Mouse (Mus musculus) monocyte, adult 2 months (primary cell): Measurements from ENCODE around the gene Zfp740.

Experiments
- DNase-seq, 2 experiments: peaks; one replicate each; pipeline ENCODE4 v3.0.0; 2022; ENCODE audit warnings: low spot score in 2 of 2, low read depth in 1 of 2

Gene Zfp740

GRCm38 (mm10) chr15:102192271-102192812 lies 10.7 kb upstream of the Zfp740 start:
- no peak for DNase-seq

DNA sequence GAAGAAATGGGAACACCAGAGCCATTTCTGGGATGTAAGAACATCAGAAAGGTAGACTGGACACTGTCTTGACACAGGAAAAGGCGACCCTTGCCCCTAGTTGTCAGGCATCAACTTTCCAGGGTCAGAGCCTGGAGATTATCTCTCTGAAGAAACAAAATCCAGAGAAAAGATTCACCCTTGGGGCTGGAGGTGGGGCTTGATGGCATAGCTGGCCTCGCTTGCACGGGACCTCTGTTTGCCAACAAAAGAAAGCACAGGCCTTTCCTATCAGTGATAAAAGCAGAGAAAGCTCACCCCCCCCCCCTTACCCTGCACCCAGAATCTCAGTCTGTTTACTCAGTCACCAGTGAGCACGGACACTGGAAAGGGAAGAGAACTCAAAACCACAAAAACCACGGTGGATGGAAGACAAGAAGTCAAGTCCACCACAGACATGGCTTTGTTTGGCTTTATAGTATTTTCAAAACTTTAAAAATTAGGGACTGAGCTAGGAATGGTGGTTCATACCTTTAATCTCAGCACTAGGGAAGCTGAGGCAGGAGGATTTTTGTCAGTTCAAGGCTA lies 10.1 kb upstream of the Zfp740 start:
- no peak for DNase-seq

GRCm38 (mm10) chr15:102193652-102194051 lies 9.4 kb upstream of the Zfp740 start:
- DNase-seq = no peak

- DNase-seq = no peak
These were observed 8.6 kb upstream of the Zfp740 start for GRCm38 (mm10) chr15:102194439-102194838.

GRCm38 (mm10) chr15:102195373-102195772 lies 7.7 kb upstream of the Zfp740 start:
- no peak for DNase-seq

DNA sequence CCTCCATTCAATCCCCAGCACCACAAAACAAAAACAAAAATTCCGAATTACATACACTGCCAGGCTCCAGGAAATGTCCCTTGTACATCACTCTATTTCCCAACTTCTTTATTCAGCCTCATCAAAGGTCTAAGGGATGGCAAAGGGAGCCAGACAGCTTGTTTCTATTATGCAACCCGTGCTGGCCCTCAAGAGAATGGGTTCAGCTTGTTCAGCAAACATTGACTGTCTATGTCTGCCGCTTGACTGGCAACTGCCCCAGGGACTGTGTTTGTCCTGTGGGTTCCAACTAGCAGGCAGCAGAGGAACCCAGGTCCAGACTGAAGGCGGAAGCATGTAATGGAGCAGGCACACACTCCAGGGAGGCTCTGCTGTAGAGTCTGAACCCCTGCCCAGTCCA lies 4.2 kb upstream of the Zfp740 start:
- no peak for DNase-seq

DNA sequence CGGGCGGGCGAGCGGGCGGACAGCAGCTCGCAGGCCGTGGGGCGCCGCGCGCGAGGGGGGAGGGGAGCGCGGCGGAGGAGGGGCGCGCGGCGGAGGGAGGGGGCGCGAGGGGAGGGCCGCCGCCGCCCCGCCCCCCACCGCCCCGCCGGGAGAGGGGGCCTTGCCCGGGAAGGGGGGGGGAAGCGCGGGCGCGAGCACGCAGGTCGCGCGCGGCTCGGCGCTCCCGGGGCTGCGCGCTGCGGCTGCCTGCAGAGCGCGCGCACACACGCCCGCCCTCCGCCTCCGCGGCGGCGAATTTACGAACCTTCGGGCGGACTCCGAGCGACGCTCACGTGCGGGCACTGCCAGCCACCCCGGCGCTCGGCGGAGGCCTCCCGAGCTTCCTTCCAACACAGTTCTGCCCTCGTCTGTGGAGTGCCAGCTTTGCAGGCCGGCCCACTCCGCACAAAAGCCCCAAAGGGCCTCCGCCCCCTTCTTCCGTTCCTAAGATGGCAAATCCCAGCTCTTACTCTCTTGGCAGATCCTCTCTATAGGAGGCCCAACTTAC lies 859 bp downstream of the Zfp740 start:
- DNase-seq = peak in 1 of 2 experiments; percentile 34

GRCm38 (mm10) chr15:102204674-102205505 lies 1.8 kb downstream of the Zfp740 start, which contains the start of gene Csad:
Gene Csad, minus strand, starts transcription at chr15:102204724.
- no peak for DNase-seq

DNA sequence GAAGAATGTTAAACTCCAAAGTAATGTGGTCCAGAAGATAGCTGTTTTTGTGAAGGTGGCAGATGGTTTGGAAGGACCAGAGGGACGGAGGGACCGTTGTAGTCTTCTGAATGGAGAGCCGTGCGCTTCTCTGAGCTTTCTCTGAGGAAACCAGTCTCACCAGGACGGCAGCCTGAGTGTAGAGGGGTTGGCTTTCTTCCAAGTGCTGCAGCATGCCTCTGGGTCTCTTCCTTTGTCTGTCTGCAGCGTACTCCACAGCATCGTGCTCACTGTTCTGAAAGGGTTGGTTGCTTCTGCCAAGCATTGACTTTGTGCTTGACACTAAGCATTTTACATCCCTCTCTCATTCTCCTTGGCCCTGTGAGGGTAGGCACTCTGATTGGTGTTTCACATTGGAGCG lies 2.7 kb downstream of the Zfp740 start:
- DNase-seq = no peak

DNA sequence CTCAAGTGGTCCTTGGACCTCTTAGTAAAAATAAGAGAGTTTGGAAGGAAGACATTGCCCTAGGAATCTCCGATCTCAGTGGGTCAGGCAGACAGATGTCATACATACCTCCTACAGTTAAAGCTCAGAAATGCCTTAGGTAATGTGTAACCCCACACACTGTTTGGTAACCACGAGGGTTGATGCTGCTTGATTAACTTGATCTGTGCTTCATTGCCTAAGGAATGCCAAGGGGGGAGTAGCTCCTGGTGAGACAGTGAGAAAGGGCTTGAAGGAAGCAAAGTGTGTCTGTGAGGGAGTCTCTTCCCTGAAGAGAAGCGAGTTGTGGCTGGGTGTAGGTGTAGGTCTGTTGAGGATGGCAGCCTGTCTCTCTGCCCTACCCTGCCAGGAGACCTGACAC lies 4.3 kb downstream of the Zfp740 start:
- DNase-seq = no peak

GRCm38 (mm10) chr15:102208092-102208561 lies 5.1 kb downstream of the Zfp740 start:
- no peak for DNase-seq

DNA sequence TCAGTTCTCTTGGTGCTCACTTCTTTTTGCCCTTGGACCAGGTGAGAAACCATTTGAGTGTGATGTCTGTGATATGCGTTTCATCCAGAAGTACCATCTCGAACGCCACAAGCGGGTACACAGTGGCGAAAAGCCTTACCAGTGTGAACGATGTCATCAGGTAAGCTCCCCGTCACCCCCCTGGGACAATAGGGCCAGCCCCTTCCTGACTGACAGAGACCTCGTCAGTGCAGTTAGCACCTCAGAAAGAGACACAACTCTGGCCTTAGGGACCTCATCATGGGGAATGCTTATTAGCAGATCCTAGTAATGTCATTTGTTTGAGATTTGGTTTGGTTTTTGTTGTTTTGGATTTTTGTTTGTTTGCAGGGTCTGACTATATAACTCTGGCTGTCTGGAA lies 6.1 kb downstream of the Zfp740 start:
- DNase-seq = no peak

- DNase-seq = no peak
These were observed 7.8 kb downstream of the Zfp740 start for GRCm38 (mm10) chr15:102210816-102211215.

DNA sequence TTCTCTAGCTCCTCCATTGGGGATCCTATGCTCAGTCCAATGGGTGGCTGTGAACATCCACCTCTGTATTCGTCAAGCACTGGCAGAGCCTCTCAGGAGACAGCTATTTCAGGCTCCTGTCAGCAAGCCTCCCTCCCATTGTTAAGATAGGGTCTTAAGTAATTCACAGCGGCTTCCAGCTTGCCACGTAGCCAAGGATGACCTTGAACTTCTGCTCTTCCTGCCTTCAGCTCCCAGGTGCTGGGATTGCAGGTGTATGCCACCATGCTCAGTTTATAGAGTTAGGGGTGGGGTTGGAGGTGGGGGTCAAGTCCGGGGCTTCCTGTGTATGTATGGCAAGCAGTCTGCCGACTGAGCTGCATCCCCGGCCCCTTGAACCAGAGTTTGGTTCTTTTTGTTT lies 8.8 kb downstream of the Zfp740 start:
- DNase-seq = no peak

GRCm38 (mm10) chr15:102214132-102214531 lies 11.1 kb downstream of the Zfp740 start:
- DNase-seq = no peak

GRCm38 (mm10) chr15:102215624-102216023 lies 12.6 kb downstream of the Zfp740 start:
- no peak for DNase-seq

GRCm38 (mm10) chr15:102216459-102217228 lies 13.6 kb downstream of the Zfp740 start:
- no peak for DNase-seq

DNA sequence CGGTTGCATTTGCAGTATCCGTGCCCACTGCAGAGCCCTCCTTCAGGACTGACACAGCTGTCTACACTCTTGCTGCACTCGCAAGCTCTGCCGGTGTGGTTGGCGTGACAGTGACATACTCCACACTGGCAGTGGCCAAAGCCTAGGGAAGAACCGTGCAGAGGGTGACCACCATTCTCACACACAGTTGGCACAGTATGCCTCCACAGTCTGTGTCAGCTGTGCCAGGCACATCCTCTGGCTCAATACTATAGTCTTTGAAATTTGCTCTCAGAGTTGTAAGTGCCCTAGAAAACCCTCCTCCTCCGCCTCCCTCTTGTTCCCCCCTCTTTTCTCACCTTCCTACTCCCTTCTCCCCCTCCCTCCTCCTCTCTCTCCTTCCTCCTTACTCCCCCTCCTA lies 14.3 kb downstream of the Zfp740 start:
- DNase-seq = no peak

GRCm38 (mm10) chr15:102222386-102222785 lies 19.3 kb downstream of the Zfp740 start:
- DNase-seq = no peak

GRCm38 (mm10) chr15:102224186-102224991 lies 21.3 kb downstream of the Zfp740 start:
- peak in 1 of 2 experiments; percentile 53 for DNase-seq
